25 mouse cellular contexts compared by ENCODE assay signal in the genomic region with DNA sequence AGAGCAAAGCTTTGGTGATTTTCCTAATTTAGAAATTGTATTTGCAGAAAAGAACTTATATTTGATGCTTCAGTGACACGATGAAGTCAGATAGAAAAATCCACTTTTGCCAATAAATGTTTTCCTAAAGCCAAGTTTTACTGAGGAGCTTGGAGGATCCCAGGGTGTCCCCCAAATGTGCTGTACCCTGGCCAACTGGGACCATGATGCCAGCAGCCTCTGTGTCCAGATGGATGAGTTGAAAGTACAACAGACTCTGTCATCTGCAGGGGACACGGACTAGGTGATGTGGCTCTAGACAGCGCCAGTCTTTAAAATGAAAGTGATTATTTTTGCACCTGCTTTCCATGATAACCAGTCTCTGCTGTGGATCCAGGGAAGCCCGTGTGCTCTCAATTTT. TPM values are rescaled to one million over a fixed set of nuclear protein-coding genes. Genes with fewer than 3 reads are reported as not detected.
DNase-seq lines count a peak whose midpoint lies in the region; ATAC-seq and TF ChIP-seq lines count a peak whose summit lies in the region.
"Had no signal": no experiment of that assay in that cellular context is flagged by ENCODE, and none has a peak within 500 bp of the region (broad histone marks: within the 10 kb centered on the region; RNA-seq: fewer than 3 reads in every experiment).

No protein-coding gene starts in this region.

- no peak for TF ChIP-seq CTCF in midbrain, postnatal 0 days (IDR thresholded peaks at IDR 0.05)

- peak; percentile 31 for DNase-seq in cerebellum, adult 9-10 months
- DNase-seq in midbrain, postnatal 0 days (ENCODE audit: low spot score): no peak
- DNase-seq: adrenal gland, adult 2 months; adrenal gland, postnatal 10 days; adrenal gland, postnatal 25 days; B cell, adult 2 months; cerebellum, adult 11-12 months; cerebellum, adult 8-10 months; cerebellum, postnatal 14 days; cerebellum, postnatal 36 days; embryo, embryonic 11 days had no signal

- no peak overlapping the region for H3K9ac ChIP-seq in forebrain, embryonic 15.5 days (replicated peaks)
- no peak overlapping the region for H3K9ac ChIP-seq in forebrain, embryonic 12.5 days
- 0 out of 2 replicates have a peak overlapping the region, but pooled peaks have one; percentile 3 for H3K9ac ChIP-seq in midbrain, embryonic 13.5 days (replicated peaks)
- no peak overlapping the region for H3K9ac ChIP-seq in midbrain, postnatal 0 days (replicated peaks; ENCODE audit: low read length, poor library complexity, severe bottlenecking)
- H3K9ac ChIP-seq: embryonic facial prominence, embryonic 13.5 days; embryonic facial prominence, embryonic 15.5 days; forebrain, embryonic 13.5 days had no signal

- 69% methylated on average over 4 of the region's 4 CpGs for WGBS in forebrain, embryonic 15.5 days
- 90% methylated on average over 4 of the region's 4 CpGs for WGBS in forebrain, embryonic 12.5 days
- 89% methylated on average over 4 of the region's 4 CpGs for WGBS in midbrain, embryonic 13.5 days
- 81% methylated on average over 4 of the region's 4 CpGs for WGBS in midbrain, postnatal 0 days

- no peaks in the 10 kb centered on the region for H3K36me3 ChIP-seq in forebrain, embryonic 15.5 days
- H3K36me3 ChIP-seq in forebrain, embryonic 12.5 days (replicated peaks): no peaks in the 10 kb centered on the region
- H3K36me3 ChIP-seq in midbrain, embryonic 13.5 days: no peaks in the 10 kb centered on the region
- no peaks in the 10 kb centered on the region for H3K36me3 ChIP-seq in midbrain, postnatal 0 days (ENCODE audit: insufficient read depth, low read length)

- ATAC-seq in cerebellum, adult (ENCODE audit: insufficient number of reproducible peaks, low FRiP score, low TSS enrichment): no peak
- ATAC-seq in forebrain, embryonic 15.5 days (replicated peaks): no peak
- ATAC-seq in forebrain, embryonic 12.5 days (ENCODE audit: low FRiP score): no peak
- ATAC-seq in midbrain, embryonic 13.5 days: no peak
- no peak for ATAC-seq in midbrain, postnatal 0 days (ENCODE audit: low FRiP score)
- ATAC-seq: CD4-positive, CD25-positive, alpha-beta regulatory T cell, adult 4 months; forebrain, embryonic 13.5 days; forebrain, embryonic 16.5 days had no signal

- no peaks in the 10 kb centered on the region for H3K9me3 ChIP-seq in forebrain, embryonic 15.5 days
- no peaks in the 10 kb centered on the region for H3K9me3 ChIP-seq in forebrain, embryonic 12.5 days
- H3K9me3 ChIP-seq in midbrain, embryonic 13.5 days: no peaks in the 10 kb centered on the region
- H3K9me3 ChIP-seq in midbrain, postnatal 0 days (ENCODE audit: low read length): no peaks in the 10 kb centered on the region
- H3K9me3 ChIP-seq: embryonic facial prominence, embryonic 13.5 days; embryonic facial prominence, embryonic 15.5 days; forebrain, embryonic 10.5 days; forebrain, embryonic 13.5 days had no signal

- H3K27me3 ChIP-seq in forebrain, embryonic 15.5 days: no peaks in the 10 kb centered on the region
- H3K27me3 ChIP-seq in forebrain, embryonic 12.5 days: peaks cover under 1% of the 10 kb centered on the region; the same call in 1 of the 2 replicates
- H3K27me3 ChIP-seq in midbrain, embryonic 13.5 days: no peaks in the 10 kb centered on the region
- H3K27me3 ChIP-seq in midbrain, postnatal 0 days (ENCODE audit: insufficient read depth, low read length): no peaks in the 10 kb centered on the region
- H3K27me3 ChIP-seq: embryonic facial prominence, embryonic 13.5 days; embryonic facial prominence, embryonic 15.5 days; forebrain, embryonic 13.5 days had no signal

- H3K4me3 ChIP-seq in forebrain, embryonic 15.5 days: no peak overlapping the region
- no peak overlapping the region for H3K4me3 ChIP-seq in forebrain, embryonic 12.5 days (replicated peaks)
- H3K4me3 ChIP-seq in midbrain, embryonic 13.5 days (replicated peaks): no peak overlapping the region
- H3K4me3 ChIP-seq in midbrain, postnatal 0 days (ENCODE audit: low read depth, low read length): no peak overlapping the region
- H3K4me3 ChIP-seq: embryonic facial prominence, embryonic 13.5 days; embryonic facial prominence, embryonic 15.5 days; erythroblast, embryonic 14.5 days; forebrain, embryonic 10.5 days; forebrain, embryonic 13.5 days had no signal

- 0 out of 2 replicates have a peak overlapping the region, but pooled peaks have one; percentile 23 for H3K27ac ChIP-seq in forebrain, embryonic 15.5 days (replicated peaks)
- H3K27ac ChIP-seq in forebrain, embryonic 12.5 days: no peak overlapping the region
- no peak overlapping the region for H3K27ac ChIP-seq in midbrain, embryonic 13.5 days
- no peak overlapping the region for H3K27ac ChIP-seq in midbrain, postnatal 0 days (ENCODE audit: low read depth, low read length)
- H3K27ac ChIP-seq: forebrain, embryonic 10.5 days; forebrain, embryonic 13.5 days had no signal

- no peak overlapping the region for H3K4me2 ChIP-seq in forebrain, embryonic 15.5 days (replicated peaks)
- H3K4me2 ChIP-seq in forebrain, embryonic 12.5 days: no peak overlapping the region
- no peak overlapping the region for H3K4me2 ChIP-seq in midbrain, embryonic 13.5 days (replicated peaks)
- H3K4me2 ChIP-seq in midbrain, postnatal 0 days (ENCODE audit: low read depth, low read length, poor library complexity, severe bottlenecking): no peak overlapping the region
- H3K4me2 ChIP-seq: embryonic facial prominence, embryonic 13.5 days; embryonic facial prominence, embryonic 15.5 days; forebrain, embryonic 13.5 days had no signal

- 0 out of 2 replicates have a peak, but pooled peaks cover 6% of the 10 kb centered on the region for H3K4me1 ChIP-seq in forebrain, embryonic 15.5 days
- no peaks in the 10 kb centered on the region for H3K4me1 ChIP-seq in forebrain, embryonic 12.5 days
- H3K4me1 ChIP-seq in midbrain, embryonic 13.5 days (replicated peaks): no peaks in the 10 kb centered on the region
- H3K4me1 ChIP-seq in midbrain, postnatal 0 days (ENCODE audit: insufficient read depth, low read length): no peaks in the 10 kb centered on the region
- H3K4me1 ChIP-seq: forebrain, embryonic 13.5 days had no signal

RNA-seq across cellular contexts. Expression of gene Rflnb, which starts 7.7 kb away (rescaled TPM):
- polyA plus RNA-seq in forebrain, embryonic 15.5 days (2015; fragmentation: Nextera tagmentation; extraction: Ambion mirVana): 5.9 and 6.1 TPM in 2 replicates
- 11.7 and 13.2 TPM in 2 replicates for polyA plus RNA-seq in forebrain, embryonic 12.5 days (2016; fragmentation: Nextera tagmentation; extraction: Ambion mirVana)
- 6.2 and 7.2 TPM in 2 replicates for polyA plus RNA-seq in midbrain, embryonic 13.5 days (2015; fragmentation: Nextera tagmentation; extraction: Ambion mirVana)
- 16.7 and 17.7 TPM in 2 replicates for total RNA-seq in midbrain, postnatal 0 days (2014; rRNA removed)
- polyA plus RNA-seq in midbrain, postnatal 0 days (2015; fragmentation: Nextera tagmentation; extraction: Ambion mirVana): 15.2 and 16.3 TPM in 2 replicates

RNA-seq across cellular contexts. Expression of gene 1700016K19Rik, which starts 20.2 kb away (rescaled TPM):
- 2.1 and 4.1 TPM in 2 replicates for polyA plus RNA-seq in forebrain, embryonic 15.5 days (2015; fragmentation: Nextera tagmentation; extraction: Ambion mirVana)
- polyA plus RNA-seq in forebrain, embryonic 12.5 days (2016; fragmentation: Nextera tagmentation; extraction: Ambion mirVana): 0.59 and 1.4 TPM in 2 replicates
- 0.97 and 1.8 TPM in 2 replicates for polyA plus RNA-seq in midbrain, embryonic 13.5 days (2015; fragmentation: Nextera tagmentation; extraction: Ambion mirVana)
- total RNA-seq in midbrain, postnatal 0 days (2014; rRNA removed): 5.5 and 11.3 TPM in 2 replicates
- polyA plus RNA-seq in midbrain, postnatal 0 days (2015; fragmentation: Nextera tagmentation; extraction: Ambion mirVana): 8.6 and 8.8 TPM in 2 replicates
- total RNA-seq: adrenal gland, adult 2 months; adrenal gland, postnatal 10 days; adrenal gland, postnatal 25 days; adrenal gland, postnatal 4 days; common myeloid progenitor, adult 5-6 weeks; MEL had no signal
- polyA plus RNA-seq: adrenal gland, adult 2 months; CD4-positive, CD25-positive, alpha-beta regulatory T cell, adult 4 months; erythroblast, embryonic 14.5 days had no signal
